Comparison of ENCODE assay signal across 15 mouse cellular contexts in genomic region chr10:108307772-108308171, GRCm38 (mm10). TPM values are rescaled to one million over a fixed set of nuclear protein-coding genes. Genes with fewer than 3 reads are reported as not detected.
DNase-seq lines count a peak whose midpoint lies in the region; ATAC-seq and TF ChIP-seq lines count a peak whose summit lies in the region.
"Had no signal": no experiment of that assay in that cellular context is flagged by ENCODE, and none has a peak within 500 bp of the region (broad histone marks: within the 10 kb centered on the region; RNA-seq: fewer than 3 reads in every experiment).

No protein-coding gene starts in this region.

- TF ChIP-seq CTCF in kidney, postnatal 0 days (IDR thresholded peaks at IDR 0.05; ENCODE audit: low read depth) = no peak

- peak overlapping the region; percentile 41; the same call in 1 of the 2 replicates for H3K27ac ChIP-seq in hindbrain, embryonic 13.5 days
- no peak overlapping the region for H3K27ac ChIP-seq in hindbrain, embryonic 12.5 days
- no peak overlapping the region; the same call in 1 of the 2 replicates for H3K27ac ChIP-seq in midbrain, embryonic 14.5 days (replicated peaks; ENCODE audit: low read depth, low read length)
- no peak overlapping the region for H3K27ac ChIP-seq in midbrain, embryonic 11.5 days (ENCODE audit: low read depth, low read length)
- no peak overlapping the region for H3K27ac ChIP-seq in kidney, postnatal 0 days
- no peak overlapping the region for H3K27ac ChIP-seq in neural tube, embryonic 15.5 days (replicated peaks)
- H3K27ac ChIP-seq: liver, embryonic 14.5 days had no signal

- no peaks in the 10 kb centered on the region for H3K27me3 ChIP-seq in hindbrain, embryonic 13.5 days
- H3K27me3 ChIP-seq in hindbrain, embryonic 12.5 days = no peaks in the 10 kb centered on the region
- no peaks in the 10 kb centered on the region for H3K27me3 ChIP-seq in midbrain, embryonic 14.5 days (ENCODE audit: control insufficient read depth, insufficient read depth, low read length)
- H3K27me3 ChIP-seq in midbrain, embryonic 11.5 days (ENCODE audit: control insufficient read depth, insufficient read depth, low read length) = no peaks in the 10 kb centered on the region
- no peaks in the 10 kb centered on the region for H3K27me3 ChIP-seq in kidney, postnatal 0 days (ENCODE audit: insufficient read depth, low read length)
- H3K27me3 ChIP-seq in neural tube, embryonic 15.5 days (replicated peaks) = no peaks in the 10 kb centered on the region

- no peak overlapping the region for H3K4me2 ChIP-seq in hindbrain, embryonic 13.5 days
- no peak overlapping the region for H3K4me2 ChIP-seq in hindbrain, embryonic 12.5 days (replicated peaks)
- no peak overlapping the region for H3K4me2 ChIP-seq in midbrain, embryonic 14.5 days (ENCODE audit: low read length)
- H3K4me2 ChIP-seq in midbrain, embryonic 11.5 days = no peak overlapping the region
- peak overlapping the region; percentile 18; the same call in 1 of the 2 replicates for H3K4me2 ChIP-seq in kidney, postnatal 0 days (ENCODE audit: low read length)
- H3K4me2 ChIP-seq in neural tube, embryonic 15.5 days = peak overlapping the region; percentile 4; the same call in 1 of the 2 replicates
- H3K4me2 ChIP-seq: heart, embryonic 11.5 days had no signal

- no peak for ATAC-seq in hindbrain, embryonic 13.5 days (ENCODE audit: low FRiP score)
- no peak for ATAC-seq in hindbrain, embryonic 12.5 days (ENCODE audit: low FRiP score)
- ATAC-seq in midbrain, embryonic 14.5 days (ENCODE audit: low FRiP score, low TSS enrichment) = no peak
- ATAC-seq in midbrain, embryonic 11.5 days (ENCODE audit: low FRiP score) = no peak
- no peak for ATAC-seq in kidney, postnatal 0 days (replicated peaks; ENCODE audit: low FRiP score, low read depth)
- no peak for ATAC-seq in neural tube, embryonic 15.5 days (ENCODE audit: low FRiP score)
- no peak for ATAC-seq in frontal cortex, adult (ENCODE audit: low TSS enrichment)

- no peak overlapping the region for H3K4me3 ChIP-seq in hindbrain, embryonic 13.5 days
- H3K4me3 ChIP-seq in hindbrain, embryonic 12.5 days = no peak overlapping the region
- no peak overlapping the region for H3K4me3 ChIP-seq in midbrain, embryonic 14.5 days (replicated peaks; ENCODE audit: low read depth, low read length)
- no peak overlapping the region for H3K4me3 ChIP-seq in midbrain, embryonic 11.5 days (ENCODE audit: low read depth, low read length)
- H3K4me3 ChIP-seq in kidney, postnatal 0 days (replicated peaks; ENCODE audit: low read depth, low read length) = no peak overlapping the region
- no peak overlapping the region for H3K4me3 ChIP-seq in neural tube, embryonic 15.5 days (replicated peaks)

- H3K9me3 ChIP-seq in hindbrain, embryonic 13.5 days = no peaks in the 10 kb centered on the region
- H3K9me3 ChIP-seq in hindbrain, embryonic 12.5 days (replicated peaks) = no peaks in the 10 kb centered on the region
- no peaks in the 10 kb centered on the region for H3K9me3 ChIP-seq in midbrain, embryonic 14.5 days (ENCODE audit: control insufficient read depth, low read length)
- H3K9me3 ChIP-seq in midbrain, embryonic 11.5 days (ENCODE audit: control insufficient read depth, low read length) = no peaks in the 10 kb centered on the region
- no peaks in the 10 kb centered on the region for H3K9me3 ChIP-seq in kidney, postnatal 0 days (replicated peaks; ENCODE audit: low read length)
- H3K9me3 ChIP-seq in neural tube, embryonic 15.5 days (replicated peaks) = no peaks in the 10 kb centered on the region

- peak; percentile 37 for DNase-seq in midbrain, embryonic 14.5 days
- no peak for DNase-seq in midbrain, embryonic 11.5 days (ENCODE audit: low spot score, missing footprints)
- DNase-seq in kidney, postnatal 0 days (ENCODE audit: low spot score) = peak; percentile 15
- DNase-seq in urinary bladder, postnatal 36 days (ENCODE audit: low spot score in 2 of 2) = no peak
- DNase-seq: adrenal gland, postnatal 14 days; cerebellum, adult 8-10 months; gastrocnemius, postnatal 36 days; heart, postnatal 36 days; lung, postnatal 14 days had no signal

- WGBS in hindbrain, embryonic 13.5 days = 68% methylated on average over 11 of the region's 11 CpGs
- 76% methylated on average over 11 of the region's 11 CpGs for WGBS in hindbrain, embryonic 12.5 days
- WGBS in midbrain, embryonic 14.5 days = 72% methylated on average over 11 of the region's 11 CpGs
- 81% methylated on average over 11 of the region's 11 CpGs for WGBS in midbrain, embryonic 11.5 days
- 49% methylated on average over 11 of the region's 11 CpGs for WGBS in kidney, postnatal 0 days
- WGBS in neural tube, embryonic 15.5 days = 61% methylated on average over 11 of the region's 11 CpGs

- H3K4me1 ChIP-seq in hindbrain, embryonic 13.5 days (replicated peaks) = no peaks in the 10 kb centered on the region
- no peaks in the 10 kb centered on the region for H3K4me1 ChIP-seq in hindbrain, embryonic 12.5 days
- H3K4me1 ChIP-seq in midbrain, embryonic 14.5 days (ENCODE audit: control insufficient read depth, insufficient read depth, low read length) = no peaks in the 10 kb centered on the region
- no peaks in the 10 kb centered on the region for H3K4me1 ChIP-seq in midbrain, embryonic 11.5 days (ENCODE audit: control insufficient read depth, insufficient read depth, low read length)
- H3K4me1 ChIP-seq in kidney, postnatal 0 days (replicated peaks; ENCODE audit: insufficient read depth, low read length) = no peaks in the 10 kb centered on the region
- no peaks in the 10 kb centered on the region for H3K4me1 ChIP-seq in neural tube, embryonic 15.5 days

- H3K9ac ChIP-seq in hindbrain, embryonic 13.5 days = no peak overlapping the region
- no peak overlapping the region for H3K9ac ChIP-seq in hindbrain, embryonic 12.5 days
- H3K9ac ChIP-seq in midbrain, embryonic 14.5 days (replicated peaks; ENCODE audit: low read length) = no peak overlapping the region
- no peak overlapping the region for H3K9ac ChIP-seq in midbrain, embryonic 11.5 days (ENCODE audit: low read length)
- H3K9ac ChIP-seq in kidney, postnatal 0 days (ENCODE audit: low read depth, low read length) = no peak overlapping the region
- H3K9ac ChIP-seq in neural tube, embryonic 15.5 days (replicated peaks) = no peak overlapping the region
- H3K9ac ChIP-seq: liver, embryonic 14.5 days had no signal

- no peaks in the 10 kb centered on the region for H3K36me3 ChIP-seq in hindbrain, embryonic 13.5 days
- no peaks in the 10 kb centered on the region for H3K36me3 ChIP-seq in hindbrain, embryonic 12.5 days
- H3K36me3 ChIP-seq in midbrain, embryonic 14.5 days (ENCODE audit: control insufficient read depth, insufficient read depth, low read length) = no peaks in the 10 kb centered on the region
- no peaks in the 10 kb centered on the region for H3K36me3 ChIP-seq in midbrain, embryonic 11.5 days (ENCODE audit: control insufficient read depth, insufficient read depth, low read length)
- no peaks in the 10 kb centered on the region for H3K36me3 ChIP-seq in kidney, postnatal 0 days (ENCODE audit: insufficient read depth, low read length)
- no peaks in the 10 kb centered on the region for H3K36me3 ChIP-seq in neural tube, embryonic 15.5 days

RNA-seq across cellular contexts. Expression of gene Pawr, which starts 24.1 kb away (rescaled TPM):
- polyA plus RNA-seq in hindbrain, embryonic 13.5 days (2015; fragmentation: Nextera tagmentation; extraction: Ambion mirVana) = 3.2 and 4.6 TPM in 2 replicates
- 9.4 and 10.6 TPM in 2 replicates for polyA plus RNA-seq in hindbrain, embryonic 12.5 days (2016; fragmentation: Nextera tagmentation; extraction: Ambion mirVana)
- 2.2 and 2.7 TPM in 2 replicates for polyA plus RNA-seq in midbrain, embryonic 14.5 days (2014; fragmentation: Nextera tagmentation; extraction: Ambion mirVana)
- polyA plus RNA-seq in midbrain, embryonic 11.5 days (2014; fragmentation: Nextera tagmentation; extraction: Ambion mirVana) = 14.4 and 14.5 TPM in 2 replicates
- polyA plus RNA-seq in kidney, postnatal 0 days (2015; fragmentation: Nextera tagmentation; extraction: Ambion mirVana) = 21.0 and 28.5 TPM in 2 replicates
- 2.9 and 3.3 TPM in 2 replicates for polyA plus RNA-seq in neural tube, embryonic 15.5 days (2015; fragmentation: Nextera tagmentation; extraction: Ambion mirVana)

Comparison
In these comparisons a context has a peak if more than half of its experiments do, and no peak if none do; other contexts are left out.
1. DNase-seq: peak in midbrain, embryonic 14.5 days (single experiment) and kidney, postnatal 0 days (single experiment); none in midbrain, embryonic 11.5 days (single experiment) and urinary bladder, postnatal 36 days (0 of 2).
2. H3K4me2 ChIP-seq: peak in kidney, postnatal 0 days (single experiment) and neural tube, embryonic 15.5 days (single experiment); none in hindbrain, embryonic 13.5 days (single experiment), hindbrain, embryonic 12.5 days (single experiment), midbrain, embryonic 14.5 days (single experiment) and midbrain, embryonic 11.5 days (single experiment).